Mouse (Mus musculus): ENCODE data around the gene Tcp11.

Gene Tcp11

GRCm38 (mm10) chr17:28080045-28080816 lies at the start of gene Tcp11:
Gene Tcp11, minus strand, starts transcription at chr17:28080639.
- DNase-seq (ENCODE audit: low spot score in 2 of 2): peak in 1 of 2 experiments; percentile 28

GRCm38 (mm10) chr17:28129796-28130195 lies 49.4 kb upstream of the Tcp11 start:
- DNase-seq (ENCODE audit: low spot score in 2 of 2): no peak

DNA sequence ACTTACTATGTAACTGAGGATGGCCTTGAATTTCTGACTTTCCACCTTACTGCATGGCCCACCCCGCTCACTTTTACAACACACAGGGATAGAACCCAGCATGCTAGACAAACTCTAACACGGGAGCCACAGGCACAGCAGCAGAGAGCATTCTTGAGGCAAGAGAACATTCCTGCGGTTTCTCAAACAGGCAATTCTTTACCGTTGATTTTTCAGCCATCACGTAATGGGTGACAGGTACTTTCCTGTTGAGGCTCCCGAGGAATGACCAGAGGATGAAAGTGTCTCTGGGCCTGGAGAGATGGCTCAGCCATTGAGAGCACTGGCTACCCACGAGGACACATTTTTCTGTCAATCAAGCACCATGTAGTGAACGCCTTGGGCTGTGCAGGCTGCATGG lies 43.9 kb upstream of the Tcp11 start:
- DNase-seq (ENCODE audit: low spot score in 2 of 2): no peak

- DNase-seq (ENCODE audit: low spot score in 2 of 2): no peak
These were observed 43.2 kb upstream of the Tcp11 start for GRCm38 (mm10) chr17:28123627-28124026.

DNA sequence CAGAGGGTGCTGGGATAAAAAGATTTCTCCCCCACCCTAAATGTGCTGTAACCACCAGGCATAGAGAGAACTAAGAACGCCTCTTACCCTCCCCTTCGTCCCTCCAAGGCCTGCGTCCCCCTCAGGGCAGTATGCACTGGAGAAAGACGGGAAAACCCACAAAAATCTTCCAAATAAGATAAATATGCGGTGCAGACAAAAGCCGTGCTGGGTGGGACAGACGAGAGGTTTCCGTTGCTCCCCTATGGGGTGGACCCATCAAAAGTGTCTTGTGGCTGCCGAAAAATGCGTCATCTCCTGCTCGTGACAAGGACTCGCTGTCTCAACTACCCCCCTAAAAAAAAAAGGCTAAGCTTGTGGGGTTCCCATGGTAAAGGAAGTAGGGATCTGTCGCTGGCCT lies 42.5 kb upstream of the Tcp11 start:
- DNase-seq (ENCODE audit: low spot score in 2 of 2): no peak

GRCm38 (mm10) chr17:28120460-28120859 lies 40.0 kb upstream of the Tcp11 start:
- DNase-seq (ENCODE audit: low spot score in 2 of 2): no peak

DNA sequence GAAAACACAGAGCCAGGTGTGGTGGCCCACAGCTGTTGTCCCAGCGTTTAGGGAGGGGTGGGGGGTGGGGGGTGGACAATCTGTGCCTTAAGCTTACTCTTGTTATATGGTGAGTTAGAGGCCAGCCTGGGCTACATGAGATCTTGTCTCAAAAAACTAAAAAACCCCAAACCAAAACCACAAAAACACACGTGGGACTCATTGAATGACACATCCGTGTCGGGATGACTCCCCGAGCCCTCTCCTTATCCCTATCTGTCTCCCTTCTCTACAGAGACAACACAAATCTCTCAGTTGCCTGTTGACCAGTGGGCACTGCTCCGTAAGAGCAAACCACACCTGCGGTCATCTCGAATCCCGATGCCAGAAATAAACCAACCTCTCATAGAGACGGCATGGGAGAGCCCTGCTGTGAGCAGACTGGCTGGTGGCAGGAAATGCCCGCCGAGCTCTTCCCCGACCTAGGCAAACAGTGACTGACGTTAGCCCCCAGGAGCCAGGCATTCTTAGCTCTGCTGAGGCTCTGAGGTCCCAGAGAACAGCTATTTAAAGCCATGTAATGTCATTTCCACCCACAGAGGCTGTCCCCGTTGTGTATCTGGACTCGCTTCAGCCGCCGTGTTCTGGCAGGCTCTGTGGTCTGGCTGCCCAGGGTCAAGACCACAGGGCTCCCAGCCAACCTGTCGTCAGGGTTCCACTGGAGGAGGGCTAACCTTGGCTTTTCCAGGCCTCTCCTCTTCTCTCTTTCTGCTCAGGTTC lies 37.2 kb upstream of the Tcp11 start:
- DNase-seq (ENCODE audit: low spot score in 2 of 2): no peak

GRCm38 (mm10) chr17:28116335-28116734 lies 35.9 kb upstream of the Tcp11 start:
- DNase-seq (ENCODE audit: low spot score in 2 of 2): no peak

DNA sequence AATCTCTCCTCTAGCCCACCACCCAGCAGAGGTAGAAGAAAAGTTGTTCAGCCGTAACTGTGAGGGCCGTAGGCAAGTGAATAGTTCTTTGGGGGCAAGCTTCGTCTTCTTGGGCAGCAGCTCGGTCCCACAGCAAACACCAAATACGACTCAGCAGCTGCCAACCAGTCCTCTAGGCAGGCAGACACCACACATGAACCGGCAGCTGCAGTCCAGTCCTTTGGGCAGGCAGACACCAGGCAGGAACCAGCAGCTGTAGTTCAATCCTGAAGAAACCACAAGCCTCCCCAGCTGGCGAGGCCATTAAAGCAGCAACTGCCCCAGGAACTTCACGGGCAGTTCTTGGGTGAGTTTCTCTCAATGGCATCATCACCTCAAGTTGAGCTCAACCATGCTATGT lies 31.8 kb upstream of the Tcp11 start:
- DNase-seq (ENCODE audit: low spot score in 2 of 2): no peak

GRCm38 (mm10) chr17:28107275-28107674 lies 26.8 kb upstream of the Tcp11 start:
- no peak for DNase-seq (ENCODE audit: low spot score in 2 of 2)

- DNase-seq (ENCODE audit: low spot score in 2 of 2): no peak
These were observed 25.9 kb upstream of the Tcp11 start for GRCm38 (mm10) chr17:28106352-28106751.

GRCm38 (mm10) chr17:28104416-28104815 lies 24.0 kb upstream of the Tcp11 start:
- DNase-seq (ENCODE audit: low spot score in 2 of 2): no peak

DNA sequence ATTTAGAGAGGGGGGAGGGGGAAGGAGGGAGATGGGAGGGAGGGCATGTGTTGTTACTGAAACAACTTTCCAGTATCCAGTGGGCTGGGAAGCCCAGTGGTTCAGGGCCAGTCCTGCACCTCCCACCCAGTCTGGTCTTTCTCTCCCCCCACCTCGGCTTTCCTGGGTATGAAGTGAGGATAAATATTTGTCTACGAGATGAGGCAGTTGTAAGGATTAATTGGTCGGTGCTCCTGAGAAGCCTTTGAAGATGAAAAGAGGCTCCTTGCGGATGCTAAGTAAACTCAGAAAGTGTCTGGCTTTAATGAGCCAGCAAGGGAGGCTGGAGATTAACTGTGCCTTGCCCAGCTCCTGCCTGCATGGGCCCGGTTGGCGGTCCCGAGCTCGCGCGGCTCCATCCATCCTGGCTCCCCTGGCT lies 21.5 kb upstream of the Tcp11 start:
- DNase-seq (ENCODE audit: low spot score in 2 of 2): no peak

DNA sequence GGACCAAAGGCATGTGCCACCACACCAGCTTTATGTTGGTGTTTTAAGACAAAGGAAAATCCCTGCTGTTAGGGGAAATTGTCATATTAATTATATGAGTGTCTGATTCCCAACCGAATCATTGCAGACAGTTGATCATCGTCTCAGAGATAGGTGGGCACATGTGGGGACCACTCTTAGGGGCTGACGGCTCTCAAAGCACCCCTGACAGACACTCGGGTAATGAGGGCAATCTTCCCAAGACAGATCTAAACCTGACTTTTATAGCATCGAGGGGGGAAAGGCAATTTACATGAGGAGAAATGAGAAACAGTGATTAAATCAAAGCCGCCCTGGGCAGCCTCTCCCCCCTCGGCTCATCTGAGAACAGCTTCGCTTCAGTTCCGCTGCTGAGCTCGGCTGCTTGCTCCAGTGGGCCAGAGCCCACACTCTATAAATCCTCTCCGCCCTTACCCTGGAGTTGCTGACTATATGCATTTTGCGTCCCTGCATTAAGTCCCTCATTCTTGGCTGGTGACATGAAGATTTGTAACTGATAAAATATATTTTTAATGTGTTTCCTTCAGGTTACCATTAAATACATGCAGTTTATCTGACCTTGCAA lies 20.9 kb upstream of the Tcp11 start:
- no peak for DNase-seq (ENCODE audit: low spot score in 2 of 2)

GRCm38 (mm10) chr17:28100669-28101068 lies 20.2 kb upstream of the Tcp11 start:
- DNase-seq (ENCODE audit: low spot score in 2 of 2): no peak

GRCm38 (mm10) chr17:28099086-28099485 lies 18.6 kb upstream of the Tcp11 start:
- DNase-seq (ENCODE audit: low spot score in 2 of 2): no peak

GRCm38 (mm10) chr17:28097308-28097707 lies 16.9 kb upstream of the Tcp11 start:
- no peak for DNase-seq (ENCODE audit: low spot score in 2 of 2)

- no peak for DNase-seq (ENCODE audit: low spot score in 2 of 2)
These were observed 16.0 kb upstream of the Tcp11 start for GRCm38 (mm10) chr17:28096418-28096817.

GRCm38 (mm10) chr17:28093837-28094236 lies 13.4 kb upstream of the Tcp11 start:
- DNase-seq (ENCODE audit: low spot score in 2 of 2): no peak

DNA sequence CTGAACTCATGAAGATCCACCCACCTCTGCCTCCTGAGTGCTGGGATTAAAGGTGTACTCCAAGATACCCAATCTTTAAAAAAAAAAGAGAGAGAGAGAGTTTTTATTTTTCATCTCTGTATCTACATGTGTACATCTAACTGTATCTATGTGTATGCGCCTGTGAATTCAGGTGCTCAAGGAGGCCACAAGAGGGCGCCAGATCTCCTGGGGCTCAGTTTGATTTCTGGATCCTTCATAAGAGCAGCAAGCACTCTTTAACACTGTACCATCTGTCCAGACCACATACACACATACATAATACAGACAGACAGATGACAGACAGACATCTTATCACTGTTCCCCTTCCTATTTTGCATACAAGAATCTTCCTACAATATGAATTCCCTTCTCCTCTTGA lies 11.9 kb upstream of the Tcp11 start:
- no peak for DNase-seq (ENCODE audit: low spot score in 2 of 2)

DNA sequence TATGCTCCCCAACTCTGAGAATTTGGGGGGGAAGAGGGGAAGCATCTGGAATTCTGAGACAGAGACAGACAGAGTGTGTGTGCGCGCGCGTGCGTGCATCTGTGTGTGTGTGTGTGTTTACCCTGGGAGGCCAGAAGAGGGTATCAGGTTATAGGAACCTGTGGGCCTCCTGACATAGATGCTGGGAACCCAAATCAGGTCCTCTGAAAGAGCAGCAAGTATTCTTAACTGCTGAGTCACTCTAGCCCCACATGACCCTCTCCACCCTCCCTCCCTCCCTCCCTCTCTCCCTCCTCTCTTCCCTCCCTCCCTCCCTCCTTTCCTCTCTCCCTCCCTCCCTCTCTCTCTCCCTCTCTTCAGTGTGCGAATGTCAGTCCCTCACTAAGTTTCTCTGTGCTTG lies 8.3 kb upstream of the Tcp11 start:
- no peak for DNase-seq (ENCODE audit: low spot score in 2 of 2)

GRCm38 (mm10) chr17:28087430-28087829 lies 7.0 kb upstream of the Tcp11 start:
- no peak for DNase-seq (ENCODE audit: low spot score in 2 of 2)

DNA sequence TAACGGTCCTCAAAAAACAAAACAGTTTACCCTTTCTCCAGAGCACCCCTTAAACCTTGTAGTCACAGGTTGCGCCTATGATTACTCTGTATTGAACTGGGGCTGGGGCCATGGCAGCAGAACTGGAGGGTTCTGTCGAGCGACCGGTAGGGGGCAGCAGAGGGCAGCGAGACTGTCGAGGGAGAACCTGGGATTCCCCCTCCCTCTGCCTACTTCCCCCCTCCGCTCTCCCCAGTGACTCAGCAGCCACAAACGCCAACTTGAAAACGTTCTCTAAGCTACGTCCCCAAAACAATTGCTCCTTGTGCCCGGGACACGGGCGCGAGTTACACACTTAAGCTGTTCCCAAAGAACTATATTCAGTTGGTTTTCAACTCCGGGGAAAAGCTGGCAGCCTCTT lies 4.5 kb upstream of the Tcp11 start:
- peak; percentile 72 to 87 for DNase-seq (ENCODE audit: low spot score in 2 of 2)
